Mouse (Mus musculus) regulatory T cell (primary cell): ENCODE measurements at regions not wholly inside any gene's neighbourhood (a gene's known extent, or its start where the extent isn't known, plus 50 kb on each side); places are given as distances from the start of the nearest gene placed in this dataset.

Source experiments
- in situ Hi-C: fragments of 300-600 bp; cut with MboI, MseI; formaldehyde crosslinking; loops from one replicate; pipeline ENCODE4 v1.15.1; 2025; ENCODE audit warnings: high pct_unique_total_duplicates

GRCm38 (mm10) chr19:37754024-37754423 lies 56.4 kb downstream of the Cyp26a1 start:
- in situ Hi-C loops: no loop called here

GRCm38 (mm10) chr19:37755372-37755771 lies 57.8 kb downstream of the Cyp26a1 start:
- in situ Hi-C loops: no loop called here

GRCm38 (mm10) chr19:37769376-37769775 lies 71.8 kb downstream of the Cyp26a1 start:
- in situ Hi-C loops: no loop called here

GRCm38 (mm10) chr19:37771956-37772355 lies 74.4 kb downstream of the Cyp26a1 start:
- in situ Hi-C loops: no loop called here

GRCm38 (mm10) chr19:37774551-37774950 lies 77.0 kb downstream of the Cyp26a1 start:
- in situ Hi-C loops: no loop called here

- in situ Hi-C loops: no loop called here
Measured at GRCm38 (mm10) chr19:37774966-37775365, 77.4 kb downstream of the Cyp26a1 start.

- in situ Hi-C loops: no loop called here
Measured at GRCm38 (mm10) chr19:37777961-37778360, 80.4 kb downstream of the Cyp26a1 start.

GRCm38 (mm10) chr19:37778568-37778967 lies 81.0 kb downstream of the Cyp26a1 start:
- in situ Hi-C loops: no loop called here

GRCm38 (mm10) chr19:37788540-37788939 lies 90.9 kb downstream of the Cyp26a1 start:
- in situ Hi-C loops: no loop called here

GRCm38 (mm10) chr19:37789576-37790180 lies 92.1 kb downstream of the Cyp26a1 start:
- in situ Hi-C loops: no loop called here

- in situ Hi-C loops: no loop called here
Measured at GRCm38 (mm10) chr19:37790281-37791073, 92.9 kb downstream of the Cyp26a1 start.

GRCm38 (mm10) chr19:37793176-37793575 lies 95.6 kb downstream of the Cyp26a1 start:
- in situ Hi-C loops: no loop called here

GRCm38 (mm10) chr19:37795552-37796343 lies 98.2 kb downstream of the Cyp26a1 start:
- in situ Hi-C loops: no loop called here

- in situ Hi-C loops: no loop called here
Measured at GRCm38 (mm10) chr19:37800161-37800660, 102.6 kb downstream of the Cyp26a1 start.

- in situ Hi-C loops: no loop called here
Measured at GRCm38 (mm10) chr19:37809666-37810065, 112.1 kb downstream of the Cyp26a1 start.

- in situ Hi-C loops: no loop called here
Measured at GRCm38 (mm10) chr19:37814089-37815073, 116.8 kb downstream of the Cyp26a1 start.

- in situ Hi-C loops: no loop called here
Measured at GRCm38 (mm10) chr19:37815627-37816026, 118.0 kb downstream of the Cyp26a1 start.

GRCm38 (mm10) chr19:37821243-37821642 lies 123.6 kb downstream of the Cyp26a1 start:
- in situ Hi-C loops: loop anchor here (10.0 kb wide), 1 partner anchor 1144 kb away; no protein-coding TSS in a partner anchor

- in situ Hi-C loops: loop anchor here (10.0 kb wide), 1 partner anchor 1143 kb away; no protein-coding TSS in a partner anchor
Measured at GRCm38 (mm10) chr19:37821671-37822190, 124.1 kb downstream of the Cyp26a1 start.

- in situ Hi-C loops: loop anchor here (10.0 kb wide), 1 partner anchor 1141 kb away; no protein-coding TSS in a partner anchor
Measured at GRCm38 (mm10) chr19:37824155-37824554, 126.6 kb downstream of the Cyp26a1 start.
